Mouse (Mus musculus) layer of hippocampus, adult 2 months (tissue): ENCODE results near the gene Pax7. TPM values are rescaled to one million over a fixed set of nuclear protein-coding genes. Genes with fewer than 3 reads are reported as not detected.

Source experiments
- DNase-seq, 2 experiments: peaks; one replicate each; pipeline ENCODE4 v3.0.0; 2022; ENCODE audit warnings: low spot score in 2 of 2
- H3K27ac ChIP-seq: fragments of 200-600 bp; 2 replicates; pipeline ENCODE4 v1.8.1; 2022
- H3K4me3 ChIP-seq: fragments of 200-600 bp; 2 replicates; pipeline ENCODE4 v1.8.1; 2022; ENCODE audit warnings: mild to moderate bottlenecking
- CTCF ChIP-seq: fragments of 200-600 bp; conservative IDR thresholded peaks from 2 replicates; pipeline ENCODE4 v1.8.1; 2022; ENCODE audit warnings: antibody characterized with exemption, mild to moderate bottlenecking, moderate library complexity
- total RNA-seq, 2 experiments: library from RNA; stranded (reverse); gene quantifications; 2 replicates each; pipeline ENCODE4 v1.2.3; 2021

The Pax7 gene
- total RNA-seq, 2 experiments from 2014 or later = not detected

GRCm38 (mm10) chr4:139747190-139747936, 86.0 kb downstream of the Pax7 start:
- H3K27ac ChIP-seq = no peak overlapping the region
- TF ChIP-seq CTCF = no peak
- no peak for DNase-seq

GRCm38 (mm10) chr4:139746177-139746576, 87.2 kb downstream of the Pax7 start:
- Histone ChIP-seq H3K4me3 (no peak overlapping the region), H3K27ac (no peak overlapping the region)
- no peak for DNase-seq
- no peak for TF ChIP-seq CTCF

More at GRCm38 (mm10) chr4:139747190-139747936, 86.0 kb downstream of the Pax7 start:
- H3K4me3 ChIP-seq = no peak overlapping the region

- DNase-seq = no peak
- no peak for TF ChIP-seq CTCF
- no peak overlapping the region for H3K27ac ChIP-seq
- no peak overlapping the region for H3K4me3 ChIP-seq
These were observed 88.4 kb downstream of the Pax7 start for GRCm38 (mm10) chr4:139744765-139745395.

GRCm38 (mm10) chr4:139743626-139744025, 89.7 kb downstream of the Pax7 start:
- no peak for TF ChIP-seq CTCF
- no peak for DNase-seq
- Histone ChIP-seq H3K27ac (no peak overlapping the region), H3K4me3 (no peak overlapping the region)

GRCm38 (mm10) chr4:139737035-139737434, 96.3 kb downstream of the Pax7 start:
- no peak for TF ChIP-seq CTCF
- no peak overlapping the region for H3K27ac ChIP-seq
- no peak overlapping the region for H3K4me3 ChIP-seq
- DNase-seq = peak; percentile 37

- no peak overlapping the region for H3K27ac ChIP-seq
- no peak for DNase-seq
- no peak overlapping the region for H3K4me3 ChIP-seq
- TF ChIP-seq CTCF = peak; percentile 39
These were observed 106.2 kb downstream of the Pax7 start for GRCm38 (mm10) chr4:139727101-139727500.

- DNase-seq = no peak
- Histone ChIP-seq H3K27ac (no peak overlapping the region), H3K4me3 (no peak overlapping the region)
- no peak for TF ChIP-seq CTCF
These were observed 107.9 kb downstream of the Pax7 start for GRCm38 (mm10) chr4:139725421-139725820.

- DNase-seq = no peak
- Histone ChIP-seq H3K27ac (no peak overlapping the region), H3K4me3 (no peak overlapping the region)
- no peak for TF ChIP-seq CTCF
These were observed 109.0 kb downstream of the Pax7 start for GRCm38 (mm10) chr4:139724296-139724695.

- TF ChIP-seq CTCF = no peak
- H3K4me3 ChIP-seq = no peak overlapping the region
- H3K27ac ChIP-seq = no peak overlapping the region
- no peak for DNase-seq
These were observed 114.3 kb downstream of the Pax7 start for GRCm38 (mm10) chr4:139718978-139719377.

- TF ChIP-seq CTCF = no peak
- no peak overlapping the region for H3K4me3 ChIP-seq
- no peak overlapping the region for H3K27ac ChIP-seq
These were observed 116.7 kb downstream of the Pax7 start for GRCm38 (mm10) chr4:139716477-139717169.

GRCm38 (mm10) chr4:139715241-139715932, 117.9 kb downstream of the Pax7 start:
- TF ChIP-seq CTCF = no peak
- DNase-seq = no peak
- Histone ChIP-seq H3K27ac (no peak overlapping the region), H3K4me3 (no peak overlapping the region)

More at GRCm38 (mm10) chr4:139716477-139717169, 116.7 kb downstream of the Pax7 start:
- DNase-seq = peak; percentile 39 to 54

- no peak overlapping the region for H3K4me3 ChIP-seq
- TF ChIP-seq CTCF = no peak
- no peak overlapping the region for H3K27ac ChIP-seq
- DNase-seq = no peak
These were observed 122.6 kb downstream of the Pax7 start for GRCm38 (mm10) chr4:139710467-139711334.
